Mouse (Mus musculus) G1E (cell line): ENCODE results near the gene B3gnt2.

ENCODE experiments used
- CTCF ChIP-seq: IDR thresholded peaks from 2 replicates; pipeline ENCODE4 v1.5.1; 2012; ENCODE audit warnings: low read depth, low read length, inconsistent platforms, mixed read lengths
- GATA1 ChIP-seq: IDR thresholded peaks from 2 replicates; pipeline ENCODE4 v1.6.1; 2012; ENCODE audit warnings: borderline replicate concordance, low read length, inconsistent platforms, mixed read lengths
- POLR2AphosphoS5 ChIP-seq: IDR thresholded peaks from 2 replicates; pipeline ENCODE4 v1.6.1; 2012; ENCODE audit warnings: low read depth, low read length, inconsistent platforms; ENCODE audit not compliant: insufficient replicate concordance
- TAL1 ChIP-seq: conservative IDR thresholded peaks from 2 replicates; pipeline ENCODE4 v1.6.1; 2012; ENCODE audit warnings: low read depth, low read length, inconsistent platforms, mixed read lengths

DNA sequence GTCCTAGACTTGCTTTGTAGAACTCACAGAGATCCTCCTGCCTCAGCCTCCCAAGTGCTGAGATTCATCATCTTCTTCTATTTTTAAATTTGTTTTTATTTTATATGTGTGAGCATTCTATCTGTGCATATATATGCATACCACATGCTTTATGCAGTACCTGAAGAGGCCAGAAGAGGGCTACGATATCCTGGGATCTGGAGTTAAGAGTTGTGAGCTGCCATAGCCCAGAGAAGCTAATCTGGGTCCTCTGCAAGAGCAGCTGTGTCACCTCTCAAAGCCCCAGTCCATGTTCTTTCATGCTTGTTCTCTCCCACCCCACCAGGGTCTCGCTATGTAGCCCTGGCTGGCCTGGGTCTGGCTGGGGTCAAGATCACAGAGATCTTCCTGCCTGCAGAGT, 83.2 kb downstream of the B3gnt2 start:
- TF ChIP-seq CTCF (peak; percentile 34; the same call in 1 of the 2 replicates), POLR2AphosphoS5 (no peak), TAL1 (no peak), GATA1 (no peak)
